Mouse (Mus musculus) spleen, postnatal 36 days (tissue): Measurements from ENCODE around the gene Gm10447.

Source experiments
- DNase-seq, 2 experiments: peaks; one replicate each; pipeline ENCODE4 v3.0.0; 2022; ENCODE audit warnings: low spot score in 2 of 2, mixed read lengths in 1 of 2

Gene Gm10447

GRCm38 (mm10) chr11:53478383-53479170 lies 21.7 kb upstream of the Gm10447 start:
- DNase-seq, result no peak

GRCm38 (mm10) chr11:53477833-53478232 lies 20.9 kb upstream of the Gm10447 start:
- no peak for DNase-seq

DNA sequence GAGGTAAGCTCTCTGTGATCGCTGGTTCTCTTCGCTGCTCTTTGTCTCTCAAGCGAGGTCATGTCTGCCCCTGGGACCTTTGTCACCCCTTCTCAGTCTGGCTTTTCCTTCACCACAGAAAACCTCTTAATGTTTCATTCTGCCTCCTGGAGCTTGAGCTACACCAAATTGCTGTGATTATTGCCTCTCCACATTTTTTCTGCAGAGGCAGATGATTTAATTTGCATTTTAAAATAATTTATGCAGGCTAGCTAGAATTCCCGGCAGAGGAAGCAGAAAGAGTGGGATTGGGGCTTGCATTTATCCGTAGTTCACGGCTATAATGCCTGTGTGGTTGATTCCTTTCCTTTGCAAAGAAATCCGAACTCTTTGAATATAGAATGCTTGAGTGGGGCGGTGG lies 18.7 kb upstream of the Gm10447 start:
- DNase-seq, result no peak

GRCm38 (mm10) chr11:53472709-53473108 lies 15.8 kb upstream of the Gm10447 start:
- no peak for DNase-seq

DNA sequence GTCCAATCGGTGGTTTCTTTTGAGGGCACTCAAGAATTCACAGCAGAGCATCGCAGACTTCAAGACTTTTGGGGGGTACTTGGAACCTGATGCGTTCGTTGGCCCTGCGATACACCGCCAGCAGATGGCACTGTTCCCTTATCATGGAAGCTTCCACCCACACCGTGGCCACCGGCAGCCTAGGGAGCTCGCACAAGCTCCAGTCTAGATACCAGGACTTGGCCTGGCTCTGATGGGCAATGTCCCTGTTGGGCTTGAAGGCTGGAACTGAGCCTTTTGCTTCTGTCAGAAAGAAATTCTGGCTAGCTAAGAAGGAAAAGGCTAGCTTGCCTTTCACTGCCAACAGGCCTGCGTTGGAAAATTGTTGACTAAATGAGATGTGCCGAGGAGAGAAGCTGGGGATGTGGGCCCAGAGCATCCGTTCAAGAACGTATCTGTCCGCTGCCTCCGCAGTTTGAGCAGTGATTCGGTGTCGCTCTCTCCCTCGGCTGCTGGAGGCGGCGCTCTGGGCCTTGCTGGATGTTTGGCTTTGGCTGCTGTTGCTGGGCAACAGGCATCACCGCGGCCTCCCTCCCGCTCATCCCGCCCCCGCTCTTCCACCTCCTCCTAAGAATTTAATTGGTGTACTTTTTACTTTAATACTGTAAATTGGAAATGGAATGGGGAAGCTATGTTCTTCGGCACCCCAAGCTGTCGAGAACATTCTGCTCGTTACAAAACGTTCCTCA lies 13.2 kb upstream of the Gm10447 start, which contains the start of gene Gm9837:
Gm9837 (minus strand) TSS at position 512 of the 728 bp plus-strand sequence.
- DNase-seq, result peak; percentile 67 to 77

- no peak for DNase-seq
Observed at GRCm38 (mm10) chr11:53469294-53469967, 12.5 kb upstream of the Gm10447 start.

DNA sequence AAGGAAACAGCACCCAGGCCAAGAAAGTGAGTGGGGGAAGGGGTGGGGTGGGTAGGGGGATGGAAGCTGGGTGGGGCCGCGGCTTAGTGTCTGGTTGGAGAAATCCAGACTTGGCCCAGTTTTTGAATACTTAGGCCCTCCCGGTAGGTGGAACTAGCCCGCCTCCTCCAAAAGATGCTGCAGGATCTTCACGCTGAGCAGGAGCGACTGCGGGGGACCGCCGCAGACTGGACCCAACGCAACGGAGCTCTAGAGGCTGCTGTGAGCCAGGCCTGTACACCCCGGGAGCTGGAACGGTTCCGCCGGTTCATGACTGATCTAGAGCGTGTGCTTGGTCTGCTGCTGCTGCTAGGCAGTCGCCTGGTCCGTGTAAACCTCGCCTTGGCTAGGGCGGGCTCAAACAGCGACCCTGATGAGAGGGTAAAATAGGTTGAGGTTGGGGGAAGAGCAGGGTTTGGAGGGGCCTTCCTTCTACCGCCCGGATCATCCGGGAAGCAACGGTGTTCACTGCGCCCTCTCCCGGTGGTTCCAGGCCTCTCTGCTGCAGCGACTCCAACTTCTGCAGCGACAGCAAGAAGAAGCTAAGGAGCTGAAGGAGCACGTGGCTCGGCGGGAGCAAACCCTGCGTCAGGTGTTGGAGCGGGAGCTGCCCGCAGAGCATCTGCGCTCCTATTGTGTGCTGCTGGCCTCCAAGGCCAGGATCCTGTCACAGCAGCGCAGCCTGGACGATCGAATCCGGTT lies 9.5 kb upstream of the Gm10447 start:
- DNase-seq, result no peak

DNA sequence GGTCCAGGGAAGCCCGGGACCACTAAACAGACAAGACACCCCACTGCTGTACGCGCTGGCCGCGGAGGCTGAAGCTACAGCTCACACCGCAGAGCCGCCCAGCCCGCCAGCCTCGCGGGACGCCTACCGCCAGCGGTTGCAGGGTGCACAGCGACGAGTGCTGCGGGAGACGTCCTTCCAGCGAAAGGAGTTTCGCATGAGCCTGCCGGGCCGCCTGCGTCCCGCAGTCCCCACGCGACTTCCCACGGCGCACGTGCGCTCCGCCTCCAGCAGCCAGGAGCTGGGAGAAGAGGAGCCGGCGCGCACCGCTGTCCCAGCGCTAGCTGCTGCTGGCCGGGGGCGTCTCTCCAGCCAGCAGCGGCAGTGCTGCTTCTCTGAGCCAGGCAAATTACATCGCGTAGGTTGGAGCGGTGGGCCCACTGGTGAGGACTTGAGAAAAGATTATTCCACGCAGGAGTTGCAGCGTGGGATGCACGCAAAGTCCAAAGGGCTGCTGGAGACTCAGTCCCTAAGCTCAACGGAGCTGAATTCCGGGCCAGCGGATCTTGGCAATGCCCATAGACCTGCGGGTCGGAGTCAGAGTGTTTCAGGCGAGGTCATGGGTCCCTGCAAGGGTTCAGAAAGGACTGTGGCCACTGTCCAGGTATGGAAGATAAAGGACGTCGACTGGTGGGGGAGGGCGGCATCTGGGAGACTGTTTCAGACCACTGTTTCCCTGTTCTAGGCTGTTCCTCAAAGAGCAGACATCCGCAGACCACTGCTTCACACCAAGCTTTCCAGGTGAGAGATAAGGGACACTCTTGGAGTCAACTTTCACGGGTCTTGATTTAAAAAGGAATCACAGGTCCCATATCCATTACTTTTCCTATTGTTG lies 6.9 kb upstream of the Gm10447 start:
- no peak for DNase-seq

DNA sequence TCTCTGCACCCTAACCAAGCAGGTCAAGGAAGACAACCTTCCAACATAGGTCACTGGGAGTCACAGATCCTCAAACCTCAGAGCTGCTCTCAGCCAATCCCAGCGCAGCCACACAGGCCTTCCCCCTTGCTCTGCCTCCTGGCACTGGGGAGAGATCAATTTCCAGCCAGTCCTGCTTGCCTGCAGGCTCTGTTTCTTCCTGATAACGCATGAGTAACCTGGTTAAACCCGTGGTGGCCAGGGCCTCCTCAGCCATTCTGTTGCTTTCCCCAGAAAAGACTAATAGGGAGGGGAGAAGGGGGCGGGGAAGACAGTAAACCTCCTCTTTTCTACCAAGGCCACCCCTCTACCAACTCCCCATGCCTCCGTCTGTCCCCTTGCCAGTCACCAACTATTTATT lies 4.8 kb upstream of the Gm10447 start:
- DNase-seq, result no peak

- no peak for DNase-seq
Observed at GRCm38 (mm10) chr11:53460192-53460591, 3.3 kb upstream of the Gm10447 start.

DNA sequence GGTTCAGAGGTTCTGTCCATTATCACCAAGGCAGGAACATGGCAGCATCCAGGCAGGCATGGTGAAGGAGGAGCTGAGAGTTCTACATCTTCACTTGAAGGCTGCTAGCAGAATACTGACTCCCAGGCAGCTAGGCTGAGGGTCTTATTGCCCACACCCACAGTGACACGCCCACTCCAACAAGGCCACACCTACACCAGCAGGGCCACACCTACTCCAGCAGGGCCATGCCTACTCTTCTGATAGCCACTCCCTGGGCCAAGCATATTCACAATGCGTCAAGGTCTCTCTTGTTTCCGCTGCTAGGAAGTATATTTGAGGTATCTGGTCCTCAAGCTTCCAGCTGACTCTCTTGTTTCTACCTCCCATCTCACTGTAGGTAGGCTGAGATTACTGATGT lies 2.1 kb upstream of the Gm10447 start:
- DNase-seq, result no peak

- no peak for DNase-seq
Observed at GRCm38 (mm10) chr11:53457372-53457954, 553 bp upstream of the Gm10447 start.

GRCm38 (mm10) chr11:53453031-53453430 lies 3.9 kb downstream of the Gm10447 start:
- DNase-seq, result no peak

DNA sequence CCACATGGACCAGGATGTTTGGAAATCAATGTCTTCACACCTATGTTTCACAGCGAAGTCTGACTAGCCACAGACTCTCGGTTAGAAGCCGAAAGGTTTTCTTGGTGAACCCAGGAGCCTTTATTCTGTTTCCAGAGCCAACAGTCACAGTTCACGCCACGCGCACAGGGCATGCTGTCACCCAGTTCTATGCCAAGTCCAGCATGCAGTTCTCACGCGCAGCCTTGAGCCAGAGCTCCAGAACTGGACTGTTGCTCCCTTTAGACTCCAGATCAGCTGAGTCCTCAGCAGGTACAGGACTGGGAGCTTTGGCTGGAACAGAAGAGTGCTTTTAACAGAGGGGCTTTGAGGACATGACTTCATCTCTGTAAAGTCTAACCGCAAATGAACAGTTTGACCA lies 4.5 kb downstream of the Gm10447 start:
- DNase-seq, result no peak

- DNase-seq, result no peak
Observed at GRCm38 (mm10) chr11:53451361-53451760, 5.5 kb downstream of the Gm10447 start.

DNA sequence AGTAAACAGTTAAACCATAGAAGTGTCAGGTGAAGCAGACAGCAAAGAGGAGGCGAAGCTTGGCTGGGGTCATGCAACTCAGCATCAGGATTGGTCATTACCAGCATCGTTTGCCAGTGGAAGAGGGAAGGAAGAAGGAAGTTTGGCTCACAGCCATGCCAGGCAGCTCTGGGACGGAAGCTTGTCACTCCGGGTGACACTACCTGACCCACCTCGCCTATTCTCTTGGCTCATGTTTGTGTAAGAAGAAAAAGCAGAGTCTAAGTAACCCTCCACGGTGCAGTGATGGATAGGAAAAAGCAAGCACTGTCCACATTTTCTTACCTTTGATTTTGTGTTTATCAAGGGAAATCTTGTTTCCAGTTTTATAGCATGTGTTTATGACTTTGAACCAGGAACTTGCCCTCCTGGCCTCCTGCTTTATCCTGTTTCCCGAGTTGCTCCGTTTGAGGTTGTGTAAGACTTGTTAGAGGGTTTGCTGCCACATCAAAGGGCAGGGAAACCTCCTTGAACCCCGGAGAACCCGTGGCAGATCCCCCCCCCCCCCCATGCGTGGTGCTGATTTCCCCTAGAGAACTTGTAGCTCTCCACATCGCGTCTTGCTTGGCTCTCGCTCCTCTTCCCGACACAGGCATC lies 6.7 kb downstream of the Gm10447 start:
- DNase-seq, result no peak

DNA sequence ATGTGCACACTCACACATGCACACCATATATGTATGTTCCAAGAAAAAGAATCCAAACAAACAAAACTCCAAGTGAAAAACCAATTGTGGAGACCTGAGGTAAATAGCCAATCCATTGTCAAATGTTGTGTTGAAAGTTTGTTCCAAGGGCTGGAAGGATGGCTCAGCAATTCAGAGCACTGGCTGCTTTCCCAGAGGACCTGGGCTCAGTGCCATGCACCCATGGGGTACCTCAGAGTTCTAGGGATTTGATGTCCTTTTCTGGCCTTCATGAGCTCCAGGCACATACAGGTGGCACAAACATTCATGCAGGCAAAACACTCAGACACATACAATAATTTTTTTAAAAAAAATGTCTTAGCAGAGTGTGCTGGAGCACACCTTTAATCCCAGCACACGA lies 8.4 kb downstream of the Gm10447 start:
- DNase-seq, result no peak

DNA sequence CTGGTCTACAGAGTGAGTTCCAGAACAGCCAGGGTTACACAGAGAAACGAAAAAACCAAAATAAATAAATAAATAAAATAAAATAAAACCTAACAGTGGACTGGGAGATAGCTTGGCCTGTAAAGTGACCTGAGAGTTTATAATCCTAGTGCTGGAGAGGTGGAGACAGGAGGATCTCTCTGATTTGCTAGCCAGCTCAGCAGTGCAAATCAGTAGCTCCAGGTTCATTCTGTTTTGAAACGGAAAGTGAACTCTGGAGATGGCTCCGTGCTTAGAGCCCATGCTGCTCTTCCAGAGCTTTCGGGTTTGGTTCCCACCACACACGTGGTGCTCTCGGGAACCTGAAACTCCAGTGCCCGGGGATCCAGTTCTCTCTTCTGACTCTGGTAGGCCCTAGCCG lies 8.9 kb downstream of the Gm10447 start:
- DNase-seq, result no peak

- no peak for DNase-seq
Observed at GRCm38 (mm10) chr11:53446183-53446582, 10.7 kb downstream of the Gm10447 start.

GRCm38 (mm10) chr11:53445562-53445961 lies 11.3 kb downstream of the Gm10447 start:
- DNase-seq, result no peak
